Mouse (Mus musculus): ENCODE data around the gene Iqsec2. TPM values are rescaled to one million over a fixed set of nuclear protein-coding genes. Genes with fewer than 3 reads are reported as not detected.

Gene Iqsec2
- polyA plus RNA-seq, 1 experiment from 2014 or later: 23.6 TPM

GRCm38 (mm10) chrX:152244492-152245189 is 100.6 kb downstream of the Iqsec2 start:
- Histone ChIP-seq H3K9ac (ENCODE audit: low read depth, low read length) (no peak overlapping the region), H3K27me3 (ENCODE audit: control insufficient read depth, insufficient read depth, low read length) (no peaks in the 10 kb centered on the region), H3K4me2 (no peak overlapping the region), H3K4me3 (ENCODE audit: low read depth, low read length) (no peak overlapping the region), H3K27ac (ENCODE audit: low read depth, low read length) (no peak overlapping the region), H3K36me3 (ENCODE audit: control insufficient read depth, insufficient read depth, low read length) (peaks cover 48% of the 10 kb centered on the region), H3K4me1 (ENCODE audit: control insufficient read depth, insufficient read depth, low read length) (no peaks in the 10 kb centered on the region), H3K9me3 (replicated peaks; ENCODE audit: control insufficient read depth, low read length) (no peaks in the 10 kb centered on the region)
- WGBS (ENCODE audit: insufficient replicate concordance): 89% methylated on average over 2 of the region's 2 CpGs
- ATAC-seq (replicated peaks; ENCODE audit: insufficient number of reproducible peaks, low FRiP score, low TSS enrichment): no peak

- no peaks in the 10 kb centered on the region for H3K4me1 ChIP-seq (ENCODE audit: control insufficient read depth, insufficient read depth, low read length)
- no peak overlapping the region for H3K27ac ChIP-seq (ENCODE audit: low read depth, low read length)
- no peak overlapping the region for H3K4me2 ChIP-seq
- no peak overlapping the region for H3K9ac ChIP-seq (ENCODE audit: low read depth, low read length)
- no peak for ATAC-seq (replicated peaks; ENCODE audit: insufficient number of reproducible peaks, low FRiP score, low TSS enrichment)
- H3K36me3 ChIP-seq (ENCODE audit: control insufficient read depth, insufficient read depth, low read length): peaks cover 55% of the 10 kb centered on the region
- no peaks in the 10 kb centered on the region for H3K27me3 ChIP-seq (ENCODE audit: control insufficient read depth, insufficient read depth, low read length)
- 95% methylated on average over 11 of the region's 11 CpGs for WGBS (ENCODE audit: insufficient replicate concordance)
- no peak overlapping the region for H3K4me3 ChIP-seq (ENCODE audit: low read depth, low read length)
- H3K9me3 ChIP-seq (replicated peaks; ENCODE audit: control insufficient read depth, low read length): no peaks in the 10 kb centered on the region
Measured at GRCm38 (mm10) chrX:152271189-152271588, 127.1 kb downstream of the Iqsec2 start.

Other genes starting within 250 kb of the Iqsec2 start
- gene Hsd17b10, start 142.4 kb upstream of the Iqsec2 start, polyA plus RNA-seq (2014; fragmentation: Nextera tagmentation; extraction: Ambion mirVana): 178 and 186 TPM in 2 replicates
- 2.8 and 3.0 TPM in 2 replicates for gene Ribc1, start 128.0 kb upstream of the Iqsec2 start, polyA plus RNA-seq (2014; fragmentation: Nextera tagmentation; extraction: Ambion mirVana)
- 81.3 and 84.3 TPM in 2 replicates for gene Smc1a, start 127.8 kb upstream of the Iqsec2 start, polyA plus RNA-seq (2014; fragmentation: Nextera tagmentation; extraction: Ambion mirVana)
- 28.6 and 30.2 TPM in 2 replicates for gene Kdm5c, start 88.8 kb downstream of the Iqsec2 start, polyA plus RNA-seq (2014; fragmentation: Nextera tagmentation; extraction: Ambion mirVana)
- gene Kantr, start 183.2 kb downstream of the Iqsec2 start, polyA plus RNA-seq (2014; fragmentation: Nextera tagmentation; extraction: Ambion mirVana): 9.7 and 13.8 TPM in 2 replicates
- gene Tspyl2, start 198.2 kb downstream of the Iqsec2 start, polyA plus RNA-seq (2014; fragmentation: Nextera tagmentation; extraction: Ambion mirVana): 15.7 and 19.0 TPM in 2 replicates
- gene Gpr173, start 224.4 kb downstream of the Iqsec2 start, polyA plus RNA-seq (2014; fragmentation: Nextera tagmentation; extraction: Ambion mirVana): 3.0 and 4.2 TPM in 2 replicates

Data from heart, embryonic 11.5 days (tissue).